Mouse (Mus musculus) lung, embryonic 14.5 days (tissue): ENCODE measurements at regions not wholly inside any gene's neighbourhood (a gene's known extent, or its start where the extent isn't known, plus 50 kb on each side); places are given as distances from the start of the nearest gene placed in this dataset.

ENCODE experiments used
- ATAC-seq: fragments of 200-750 bp; cut with Nextera tagmentation; 2 replicates; pipeline ENCODE4 v1.8.0; 2017; ENCODE audit warnings: mild to moderate bottlenecking, moderate TSS enrichment, moderate library complexity; ENCODE audit not compliant: insufficient read depth
- DNase-seq: peaks from one replicate; pipeline ENCODE4 v3.0.0-alpha.2; 2015
- H3K27ac ChIP-seq: fragments of 300-500 bp; sonication (generic); 2 replicates; pipeline ENCODE4 v1.5.1; 2014; ENCODE audit warnings: low read depth, mild to moderate bottlenecking, moderate library complexity
- H3K27me3 ChIP-seq: fragments of 300-500 bp; sonication (generic); 2 replicates; pipeline ENCODE4 v1.6.1; 2014; ENCODE audit warnings: low read length, control low read depth; ENCODE audit not compliant: insufficient read depth
- H3K36me3 ChIP-seq: fragments of 300-500 bp; sonication (generic); 2 replicates; pipeline ENCODE4 v1.6.1; 2014; ENCODE audit warnings: control low read depth; ENCODE audit not compliant: insufficient read depth
- H3K4me1 ChIP-seq: fragments of 300-500 bp; sonication (generic); 2 replicates; pipeline ENCODE4 v1.6.1; 2014; ENCODE audit warnings: antibody characterized with exemption, control low read depth; ENCODE audit not compliant: insufficient read depth
- H3K4me2 ChIP-seq: fragments of 300-500 bp; sonication (generic); 2 replicates; pipeline ENCODE4 v1.6.1; 2014; ENCODE audit warnings: mild to moderate bottlenecking
- H3K4me3 ChIP-seq: fragments of 300-500 bp; sonication (generic); 2 replicates; pipeline ENCODE4 v1.5.1; 2014; ENCODE audit warnings: low read depth, low read length
- H3K9ac ChIP-seq: fragments of 300-500 bp; sonication (generic); 2 replicates; pipeline ENCODE4 v1.6.1; 2014
- H3K9me3 ChIP-seq: fragments of 300-500 bp; sonication (generic); 2 replicates; pipeline ENCODE4 v1.6.1; 2016; ENCODE audit warnings: low read depth, low read length, control low read depth
- CTCF ChIP-seq: IDR thresholded peaks from 2 replicates; pipeline ENCODE4 v1.5.1; 2016; ENCODE audit warnings: antibody characterized with exemption, low read depth
- WGBS: fragments of 180-500 bp; shearing (Covaris S2); extraction: QIAGEN DNeasy Blood & Tissue Kit; methylation state at CpG from one replicate; pipeline ENCODE4 v1.1.7; 2014; 5-methylcytosine and 5-hydroxymethylcytosine counted together

- Histone ChIP-seq H3K9ac (no peak overlapping the region), H3K4me1 (no peaks in the 10 kb centered on the region), H3K27ac (no peak overlapping the region), H3K27me3 (no peaks in the 10 kb centered on the region), H3K36me3 (no peaks in the 10 kb centered on the region), H3K9me3 (no peaks in the 10 kb centered on the region), H3K4me3 (no peak overlapping the region), H3K4me2 (no peak overlapping the region)
- WGBS = 62% methylated on average over 10 of the region's 10 CpGs
- no peak for TF ChIP-seq CTCF
- ATAC-seq = no peak
- no peak for DNase-seq
Measured at GRCm38 (mm10) chr7:88206914-88207710, 70.8 kb upstream of the Ctsc start.

DNA sequence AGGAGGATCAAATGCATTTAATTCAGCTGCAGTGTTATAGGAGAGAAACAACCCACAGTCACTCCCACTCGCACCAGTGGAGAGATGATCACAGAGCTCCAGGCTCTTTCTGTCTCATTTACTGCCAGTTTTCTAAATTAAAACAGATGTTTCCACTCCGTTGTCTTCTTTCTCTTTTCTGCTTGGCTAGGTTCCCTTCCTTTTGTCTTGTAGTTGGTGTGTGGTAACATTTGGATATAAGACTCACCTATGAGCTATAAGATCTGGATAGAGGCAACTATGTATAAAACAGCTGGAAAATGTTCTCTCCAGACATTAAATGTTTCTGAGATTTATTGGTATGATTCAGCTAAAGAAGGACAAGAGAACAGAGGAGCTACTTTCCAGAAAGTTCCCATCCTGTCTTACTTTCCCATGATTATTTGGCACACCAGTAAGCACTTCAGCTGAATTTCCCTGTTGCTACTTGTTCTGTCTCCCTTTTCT is 63.1 kb upstream of the Ctsc start:
- no peaks in the 10 kb centered on the region for H3K27me3 ChIP-seq
- H3K4me2 ChIP-seq = no peak overlapping the region
- no peak for TF ChIP-seq CTCF
- peak overlapping the region; percentile 36; the same call in 1 of the 2 replicates for H3K27ac ChIP-seq
- H3K9ac ChIP-seq = no peak overlapping the region
- 45% methylated on average over 2 of the region's 2 CpGs for WGBS
- H3K36me3 ChIP-seq = no peaks in the 10 kb centered on the region
- no peaks in the 10 kb centered on the region for H3K9me3 ChIP-seq
- no peak overlapping the region for H3K4me3 ChIP-seq
- DNase-seq = peak; percentile 62
- no peaks in the 10 kb centered on the region for H3K4me1 ChIP-seq
- ATAC-seq = peak; percentile 75

- H3K27ac ChIP-seq = no peak overlapping the region
- H3K4me3 ChIP-seq = no peak overlapping the region
- H3K36me3 ChIP-seq = no peaks in the 10 kb centered on the region
- 76% methylated on average over 1 of the region's 1 CpGs for WGBS
- peak; percentile 41 for TF ChIP-seq CTCF
- no peaks in the 10 kb centered on the region for H3K9me3 ChIP-seq
- H3K9ac ChIP-seq = no peak overlapping the region
- peak; percentile 21 for DNase-seq
- H3K4me1 ChIP-seq = no peaks in the 10 kb centered on the region
- no peaks in the 10 kb centered on the region for H3K27me3 ChIP-seq
- no peak for ATAC-seq
- H3K4me2 ChIP-seq = no peak overlapping the region
Measured at GRCm38 (mm10) chr7:88215425-88215824, 62.5 kb upstream of the Ctsc start.

DNA sequence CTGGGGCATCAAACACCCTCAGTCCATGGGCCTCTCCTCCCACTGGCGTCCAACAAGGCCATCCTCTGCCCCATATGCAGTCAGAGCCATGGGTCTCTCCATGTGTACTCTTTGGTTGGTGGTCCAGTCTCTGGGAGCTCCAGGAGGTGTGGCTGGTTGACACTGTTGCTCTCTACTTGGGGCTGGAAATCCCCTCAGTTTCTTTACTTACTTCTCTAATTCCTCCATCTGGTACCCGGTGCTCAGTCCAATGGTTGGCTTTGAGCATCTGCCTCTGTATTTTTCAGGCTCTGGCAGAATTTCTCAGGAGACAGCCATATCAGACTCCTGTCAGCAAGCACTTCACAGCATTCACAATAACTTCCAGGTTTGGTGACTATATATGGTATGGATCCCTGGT is 55.7 kb upstream of the Ctsc start:
- WGBS = 81% methylated on average over 2 of the region's 2 CpGs
- DNase-seq = no peak
- TF ChIP-seq CTCF = no peak

DNA sequence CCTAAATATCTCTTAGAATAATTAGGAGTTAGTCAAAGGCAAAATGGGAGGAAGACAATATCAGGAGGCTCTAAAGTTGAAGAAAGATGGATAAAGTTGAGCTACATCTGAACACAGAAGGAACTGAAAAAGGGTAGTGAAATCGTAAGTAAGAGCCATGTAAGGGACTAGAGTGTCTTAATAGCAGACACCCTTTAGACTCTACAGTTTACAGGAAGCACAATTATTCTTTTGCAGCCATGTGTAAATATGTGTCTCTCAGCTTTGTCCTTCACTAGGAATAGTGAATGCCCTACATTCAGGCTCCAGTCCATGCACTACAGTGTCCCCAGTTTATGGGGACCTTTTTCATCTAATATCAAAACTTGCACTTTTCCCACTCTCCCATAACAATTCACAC is 52.1 kb upstream of the Ctsc start:
- DNase-seq (no peak), ATAC-seq (no peak)
- H3K4me2 ChIP-seq = no peak overlapping the region
- no peaks in the 10 kb centered on the region for H3K4me1 ChIP-seq
- no peak overlapping the region for H3K9ac ChIP-seq
- WGBS = 61% methylated on average over 1 of the region's 1 CpGs
- H3K27ac ChIP-seq = no peak overlapping the region
- no peaks in the 10 kb centered on the region for H3K27me3 ChIP-seq
- TF ChIP-seq CTCF = no peak
- H3K4me3 ChIP-seq = no peak overlapping the region
- H3K36me3 ChIP-seq = no peaks in the 10 kb centered on the region
- no peaks in the 10 kb centered on the region for H3K9me3 ChIP-seq

More for the DNA sequence above, 55.7 kb upstream of the Ctsc start:
- H3K27me3 ChIP-seq = no peaks in the 10 kb centered on the region
- no peak overlapping the region for H3K4me2 ChIP-seq
- no peak overlapping the region for H3K9ac ChIP-seq
- no peaks in the 10 kb centered on the region for H3K4me1 ChIP-seq
- no peak for ATAC-seq
- no peak overlapping the region for H3K27ac ChIP-seq
- no peaks in the 10 kb centered on the region for H3K36me3 ChIP-seq
- no peaks in the 10 kb centered on the region for H3K9me3 ChIP-seq
- H3K4me3 ChIP-seq = no peak overlapping the region
